Mouse (Mus musculus): Measurements from ENCODE around the gene Tmem82.

DNA sequence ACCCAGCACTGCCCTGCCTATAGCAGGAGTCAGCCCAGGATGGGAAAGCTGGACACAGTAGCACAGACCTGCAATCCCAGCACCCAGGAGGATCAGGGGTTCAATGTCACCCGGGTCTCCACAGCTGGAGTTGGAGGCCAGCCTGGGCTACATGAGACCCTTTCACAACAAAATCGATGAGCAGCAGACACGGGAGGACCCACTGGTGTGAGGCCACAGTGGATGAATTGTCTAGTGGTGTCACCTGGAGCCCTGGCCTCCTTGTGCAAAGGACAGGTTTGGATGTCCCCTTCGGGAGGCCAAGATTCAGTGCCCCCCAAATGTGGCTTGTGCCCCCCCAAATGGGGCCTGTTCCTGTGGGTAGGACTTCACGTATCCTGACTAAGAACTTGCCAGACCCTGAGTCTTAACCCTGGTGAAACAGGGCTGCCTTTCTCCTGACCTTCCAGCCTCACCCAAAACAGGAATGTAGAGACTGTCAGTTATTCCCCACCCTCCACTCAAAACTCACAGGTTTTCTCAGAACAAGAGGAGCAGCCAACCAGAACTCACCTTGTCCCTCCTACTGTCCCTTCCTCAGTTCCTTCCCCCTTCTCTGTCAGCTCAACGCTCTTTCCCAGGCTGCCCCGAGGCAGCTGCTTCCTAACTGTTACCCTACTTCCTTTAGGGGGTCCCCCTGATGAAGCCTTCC is 45.6 kb downstream of the Tmem82 start:
- TF ChIP-seq POLR2A (IDR thresholded peaks at IDR 0.05; ENCODE audit: borderline replicate concordance, low read depth, low read length): no peak
- no peak for TF ChIP-seq CTCF (IDR thresholded peaks at IDR 0.05; ENCODE audit: low read depth, low read length)

All from bone marrow macrophage, adult 2 months (primary cell).